ENCODE assay signal across 8 mouse cellular contexts in the genomic region with DNA sequence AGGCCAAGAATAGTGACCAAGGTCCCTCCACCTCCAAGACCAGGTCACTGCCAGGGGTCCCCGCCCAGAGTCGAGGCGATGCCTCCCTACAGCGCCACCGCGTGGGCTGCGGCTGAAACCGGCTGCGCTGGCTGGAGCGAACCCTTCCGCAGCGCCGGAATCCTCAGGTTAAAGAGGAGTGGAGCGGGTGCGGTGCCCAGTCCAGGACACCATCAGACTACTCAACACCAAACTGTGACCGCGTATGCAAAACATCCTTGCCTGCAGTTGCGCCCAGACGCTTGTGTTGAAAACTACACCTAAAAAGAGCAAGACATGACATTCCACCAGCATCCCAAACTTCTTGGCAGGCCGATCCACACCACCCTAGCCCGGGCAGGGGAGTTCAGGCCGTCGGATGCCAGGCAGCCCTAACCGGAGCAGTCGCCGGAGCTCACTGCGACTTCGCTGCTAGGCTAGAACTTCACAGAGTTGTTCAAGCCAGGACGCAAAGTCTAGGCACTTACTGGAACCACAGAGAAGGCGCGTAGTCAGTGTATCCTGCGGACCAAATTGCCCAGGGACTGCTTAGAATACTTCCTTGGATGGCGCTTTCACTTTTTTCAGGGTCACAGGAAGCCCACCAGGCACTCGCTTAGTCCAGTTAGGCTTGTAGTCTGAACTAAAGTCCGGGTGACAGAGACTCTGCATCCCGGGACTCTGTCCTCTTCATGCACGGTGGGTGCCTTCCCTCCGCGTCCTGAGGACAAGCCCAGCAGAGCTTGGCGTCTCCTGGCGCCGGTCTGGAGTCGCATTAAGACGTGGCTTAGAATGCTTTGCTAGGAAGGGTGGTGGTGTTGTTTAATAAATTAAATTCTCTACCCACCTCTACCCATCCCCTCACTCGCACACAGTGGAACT. TPM values are rescaled to one million over a fixed set of nuclear protein-coding genes. Genes with fewer than 3 reads are reported as not detected.
DNase-seq lines count a peak whose midpoint lies in the region; ATAC-seq and TF ChIP-seq lines count a peak whose summit lies in the region.

No protein-coding gene starts in this region.

- DNase-seq in heart, adult 2 months = peak; percentile 64 to 82
- DNase-seq in heart, adult 9 months (ENCODE audit: low spot score in 2 of 2) = no peak
- DNase-seq in heart, postnatal 36 days = peak; percentile 74 to 75
- peak; percentile 58 to 79 for DNase-seq in left cerebral cortex, adult 2 months (ENCODE audit: extremely low spot score in 1 of 2, low spot score in 2 of 2)
- DNase-seq in lung, postnatal 4 days = peak; percentile 67 to 78
- peak; percentile 46 to 82 for DNase-seq in spleen, postnatal 4 days (ENCODE audit: low spot score in 2 of 2)

- H3K36me3 ChIP-seq in heart, adult 2 months (ENCODE audit: control insufficient read depth, insufficient read depth, low read length) = no peaks in the 10 kb centered on the region
- H3K36me3 ChIP-seq in forebrain, embryonic 13.5 days (ENCODE audit: poor library complexity, severe bottlenecking) = no peaks in the 10 kb centered on the region

- 0 out of 2 replicates have a peak, but pooled peaks have one; percentile 17 for ATAC-seq in cerebellum, adult (ENCODE audit: insufficient number of reproducible peaks, low FRiP score, low TSS enrichment)
- ATAC-seq in forebrain, embryonic 13.5 days = peak; percentile 5; the same call in 1 of the 2 replicates

- H3K4me3 ChIP-seq in heart, adult 2 months = no peak overlapping the region; the same call in 1 of the 2 replicates
- peak overlapping the region; percentile 35 for H3K4me3 ChIP-seq in forebrain, embryonic 13.5 days
- peak overlapping the region; percentile 94 for H3K4me3 ChIP-seq in left cerebral cortex, adult 2 months

- no peak overlapping the region for H3K27ac ChIP-seq in heart, adult 2 months
- H3K27ac ChIP-seq in forebrain, embryonic 13.5 days = no peak overlapping the region
- H3K27ac ChIP-seq in left cerebral cortex, adult 2 months = peak overlapping the region; percentile 99

- under 1% methylated on average over 45 of the region's 45 CpGs for WGBS in heart, adult 2 months
- WGBS in forebrain, embryonic 13.5 days = under 1% methylated on average over 45 of the region's 45 CpGs

- H3K79me2 ChIP-seq in heart, adult 2 months (replicated peaks; ENCODE audit: control insufficient read depth, insufficient read depth, low read length) = no peaks in the 10 kb centered on the region

- no peak for TF ChIP-seq POLR2A in heart, adult 2 months (IDR thresholded peaks at IDR 0.05; ENCODE audit: insufficient read depth, low read depth, low read length)

- no peaks in the 10 kb centered on the region for H3K9me3 ChIP-seq in forebrain, embryonic 13.5 days (replicated peaks)

- H3K27me3 ChIP-seq in heart, adult 2 months (ENCODE audit: control insufficient read depth, insufficient read depth, low read length) = peaks cover 31% of the 10 kb centered on the region
- H3K27me3 ChIP-seq in forebrain, embryonic 13.5 days = peaks cover 68% of the 10 kb centered on the region

- no peak for TF ChIP-seq EP300 in heart, adult 2 months (IDR thresholded peaks at IDR 0.05; ENCODE audit: insufficient read depth, low read depth, low read length)

- TF ChIP-seq CTCF in heart, adult 2 months (IDR thresholded peaks at IDR 0.05) = peak; percentile 89
- peak; percentile 82 for TF ChIP-seq CTCF in left cerebral cortex, adult 2 months (IDR thresholded peaks at IDR 0.05)

- H3K4me1 ChIP-seq in heart, adult 2 months (ENCODE audit: control insufficient read depth, insufficient read depth, low read length) = peaks cover 2% of the 10 kb centered on the region
- peaks cover 38% of the 10 kb centered on the region for H3K4me1 ChIP-seq in forebrain, embryonic 13.5 days

- H3K4me2 ChIP-seq in forebrain, embryonic 13.5 days = peak overlapping the region; percentile 62

- H3K9ac ChIP-seq in heart, adult 2 months (ENCODE audit: low read depth, low read length) = no peak overlapping the region
- H3K9ac ChIP-seq in forebrain, embryonic 13.5 days = no peak overlapping the region; the same call in 1 of the 2 replicates

- intact Hi-C loops in heart, adult 2 months (cut with DNase I) = loop anchor here (5.0 to 10.0 kb wide), 2 partner anchors 230 to 1573 kb away; partner anchors contain the start of gene Plcl1
- intact Hi-C loops in heart, postnatal 36 days (cut with DNase I) = loop anchor here (5.0 to 10.0 kb wide), 4 partner anchors 230 to 1743 kb away; partner anchors contain the start of gene Mars2
- intact Hi-C loops in left cerebral cortex, adult 2 months (cut with DNase I) = loop anchor here (2.0 to 10.0 kb wide), 5 partner anchors 291 to 1087 kb away; no protein-coding TSS in a partner anchor

RNA-seq across cellular contexts. Expression of gene Satb2, which starts 1.0 kb away (rescaled TPM):
- total RNA-seq in heart, adult 2 months (2021) = under 1 TPM; 0.25 to 0.39 TPM
- 0.14 and 0.18 TPM in 2 replicates for polyA plus RNA-seq in heart, adult 2 months (2012; rRNA removed)
- polyA plus RNA-seq in forebrain, embryonic 13.5 days (2015; fragmentation: Nextera tagmentation; extraction: Ambion mirVana) = 5.5 and 10.2 TPM in 2 replicates
- total RNA-seq in heart, postnatal 36 days (2021) = under 1 TPM; 0.35 to 0.36 TPM
- 10 to 100 TPM; 80.2 to 91.0 TPM for total RNA-seq in left cerebral cortex, adult 2 months (2021)

Comparison
In these comparisons a context has a peak if more than half of its experiments do, and no peak if none do; other contexts are left out.
1. DNase-seq: peak in heart, adult 2 months (2 of 2), heart, postnatal 36 days (2 of 2), left cerebral cortex, adult 2 months (2 of 2), lung, postnatal 4 days (2 of 2) and spleen, postnatal 4 days (2 of 2); none in heart, adult 9 months (0 of 2).
2. RNA of gene Satb2, which starts 1.0 kb away (total RNA-seq): 80.2 to 91.0 TPM in left cerebral cortex, adult 2 months; 0.25 to 0.39 TPM in heart, adult 2 months and 0.35 to 0.36 TPM in heart, postnatal 36 days; every median in the first group is over 10 times any median in the second.